Mouse (Mus musculus) G1E (cell line): ENCODE results near the gene Aldh3b1. TPM values are rescaled to one million over a fixed set of nuclear protein-coding genes. Genes with fewer than 3 reads are reported as not detected.
"Not testable (repeated sequence)": the region's sequence is repeated elsewhere in the genome, so short reads cannot be mapped to it uniquely, and the experiment has no call there.

Source experiments
- ATAC-seq: 2 replicates; pipeline ENCODE4 v1.8.0; 2016; ENCODE audit warnings: mild to moderate bottlenecking; ENCODE audit not compliant: insufficient number of reproducible peaks, poor library complexity, low FRiP score, severe bottlenecking; ENCODE audit errors: extremely low read depth
- DNase-seq: peaks from one replicate; pipeline ENCODE4 v3.0.0; 2012; ENCODE audit warnings: low spot score
- H3K27me3 ChIP-seq: 2 replicates; pipeline ENCODE4 v1.6.1; 2012; ENCODE audit warnings: mild to moderate bottlenecking, low read length, inconsistent platforms; ENCODE audit not compliant: insufficient read depth
- H3K36me3 ChIP-seq: replicated peaks from 2 replicates; pipeline ENCODE3; 2012; ENCODE audit warnings: mild to moderate bottlenecking, inconsistent platforms
- H3K4me1 ChIP-seq: 2 replicates; pipeline ENCODE4 v1.6.1; 2012; ENCODE audit warnings: low read depth, low read length, inconsistent platforms, mixed read lengths; ENCODE audit not compliant: insufficient read depth
- H3K4me3 ChIP-seq: 2 replicates; pipeline ENCODE4 v1.5.1; 2012; ENCODE audit warnings: low read depth, mild to moderate bottlenecking, inconsistent platforms, low read length, moderate library complexity, mixed read lengths
- H3K9me3 ChIP-seq: replicated peaks from 2 replicates; pipeline ENCODE4 v1.6.1; 2012; ENCODE audit warnings: inconsistent platforms
- CTCF ChIP-seq: IDR thresholded peaks from 2 replicates; pipeline ENCODE4 v1.5.1; 2012; ENCODE audit warnings: low read depth, low read length, inconsistent platforms, mixed read lengths
- GATA1 ChIP-seq: IDR thresholded peaks from 2 replicates; pipeline ENCODE4 v1.6.1; 2012; ENCODE audit warnings: borderline replicate concordance, low read length, inconsistent platforms, mixed read lengths
- GATA2 ChIP-seq: IDR thresholded peaks from 2 replicates; pipeline ENCODE4 v1.6.1; 2012; ENCODE audit warnings: low read depth, low read length, inconsistent platforms, borderline replicate concordance
- POLR2AphosphoS5 ChIP-seq: IDR thresholded peaks from 2 replicates; pipeline ENCODE4 v1.6.1; 2012; ENCODE audit warnings: low read depth, low read length, inconsistent platforms; ENCODE audit not compliant: insufficient replicate concordance
- TAL1 ChIP-seq: conservative IDR thresholded peaks from 2 replicates; pipeline ENCODE4 v1.6.1; 2012; ENCODE audit warnings: low read depth, low read length, inconsistent platforms, mixed read lengths
- polyA plus RNA-seq: library from polyadenylated mRNA; stranded (reverse); fragments of >175 nt; gene quantifications from 2 replicates; pipeline ENCODE4 v1.2.3, GENCODE M21; 2012
- total RNA-seq, 2 experiments: library from RNA; stranded (forward) in 1 of 2; stranded (reverse) in 1 of 2; fragments of 200-1000 nt in 1 of 2; fragments of >200 nt in 1 of 2; fragmentation: Nextera tagmentation in 1 of 2; gene quantifications; 2 replicates each; pipeline ENCODE4 v1.2.3; 2014 to 2017

Gene Aldh3b1
- total and polyA plus RNA-seq, 3 experiments: not detected

GRCm38 (mm10) chr19:3964030-3964429 is 34.4 kb upstream of the Aldh3b1 start:
- H3K9me3 ChIP-seq: no peaks in the 10 kb centered on the region; the same call in 1 of the 2 replicates
- no peaks in the 10 kb centered on the region for H3K4me1 ChIP-seq
- TF ChIP-seq POLR2AphosphoS5: no peak
- H3K27me3 ChIP-seq: peaks cover 25% of the 10 kb centered on the region; the same call in 1 of the 2 replicates
- ATAC-seq: no peak
- H3K36me3 ChIP-seq: no peaks in the 10 kb centered on the region
- no peak for DNase-seq
- no peak overlapping the region for H3K4me3 ChIP-seq

DNA sequence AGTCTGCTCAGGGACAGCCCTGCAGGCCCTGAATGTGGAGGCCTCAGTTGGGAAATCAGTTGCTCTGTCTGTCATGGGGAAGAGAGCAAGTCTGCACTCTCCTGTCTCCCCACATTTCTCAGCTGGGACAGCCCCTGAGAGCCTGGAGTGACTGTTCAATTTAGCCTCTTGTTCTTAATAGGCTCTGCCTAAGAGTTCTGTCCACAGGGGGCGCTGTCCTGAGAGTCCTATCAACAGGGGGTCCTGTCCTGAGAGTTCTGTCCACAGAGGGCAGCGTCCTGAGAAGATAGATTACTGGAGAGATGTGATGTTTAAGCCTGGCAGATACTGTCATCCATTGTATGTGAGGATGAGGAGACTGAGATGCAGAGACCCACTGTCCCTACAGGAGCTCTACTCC is 32.9 kb upstream of the Aldh3b1 start:
- no peaks in the 10 kb centered on the region; the same call in 1 of the 2 replicates for H3K9me3 ChIP-seq
- TF ChIP-seq CTCF (no peak), TAL1 (no peak), GATA1 (no peak), GATA2 (no peak), POLR2AphosphoS5 (no peak)
- ATAC-seq (no peak), DNase-seq (no peak)
- H3K4me3 ChIP-seq: no peak overlapping the region
- no peaks in the 10 kb centered on the region for H3K4me1 ChIP-seq
- H3K27me3 ChIP-seq: peaks cover 20% of the 10 kb centered on the region; the same call in 1 of the 2 replicates
- no peaks in the 10 kb centered on the region for H3K36me3 ChIP-seq

DNA sequence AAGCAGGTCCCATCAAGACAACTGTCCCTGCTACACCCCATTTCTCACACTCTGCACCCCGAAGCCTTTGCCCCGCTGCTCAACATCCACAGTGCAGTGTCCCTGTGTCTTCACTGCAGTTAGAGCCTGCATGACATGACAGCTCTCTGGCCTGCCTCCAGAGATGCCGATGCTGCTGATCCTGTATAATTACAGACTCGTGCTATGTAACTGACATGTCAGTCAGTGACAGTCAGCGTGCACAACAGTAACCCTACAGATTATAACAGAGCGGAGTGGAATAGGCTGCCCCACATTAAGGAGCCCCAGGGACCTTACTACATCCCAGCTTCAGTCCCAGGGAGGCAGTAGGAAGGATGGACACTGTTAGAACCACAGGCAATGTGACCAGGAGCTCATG is 32.2 kb upstream of the Aldh3b1 start:
- H3K9me3 ChIP-seq, H3K4me3 ChIP-seq, H3K4me1 ChIP-seq, H3K36me3 ChIP-seq, ATAC-seq, DNase-seq: not testable (repeated sequence)
- peaks cover 17% of the 10 kb centered on the region; the same call in 1 of the 2 replicates for H3K27me3 ChIP-seq

DNA sequence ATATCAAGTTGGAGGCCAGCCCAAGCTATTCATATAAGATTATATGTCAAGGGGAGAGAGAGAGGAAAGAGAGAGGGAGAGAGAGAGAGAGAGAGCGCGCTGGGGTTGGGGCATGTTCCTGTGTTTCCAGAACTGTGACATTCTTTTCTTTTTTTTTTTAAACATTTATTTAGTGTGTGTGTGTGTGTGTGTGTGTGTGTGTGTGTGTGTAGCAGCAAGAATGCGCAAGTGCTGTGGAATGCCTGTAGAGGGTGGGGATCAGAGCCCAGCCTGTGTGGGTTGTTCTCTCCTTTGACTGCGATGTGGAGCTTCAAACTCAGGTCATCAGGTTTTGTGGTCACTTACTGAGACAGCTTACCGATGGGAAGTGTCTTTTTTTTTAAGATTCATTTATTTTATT is 30.6 kb upstream of the Aldh3b1 start:
- ATAC-seq (no peak), DNase-seq (no peak)
- Histone ChIP-seq H3K4me3 (no peak overlapping the region), H3K9me3 (no peaks in the 10 kb centered on the region; the same call in 1 of the 2 replicates), H3K27me3 (peaks cover 16% of the 10 kb centered on the region; the same call in 1 of the 2 replicates), H3K4me1 (no peaks in the 10 kb centered on the region), H3K36me3 (no peaks in the 10 kb centered on the region)
- no peak for TF ChIP-seq GATA2
- no peak for TF ChIP-seq CTCF
- no peak for TF ChIP-seq GATA1
- no peak for TF ChIP-seq TAL1
- TF ChIP-seq POLR2AphosphoS5: no peak

- Histone ChIP-seq H3K36me3 (no peaks in the 10 kb centered on the region), H3K4me1 (no peaks in the 10 kb centered on the region), H3K4me3 (no peak overlapping the region), H3K27me3 (peaks cover 22% of the 10 kb centered on the region; the same call in 1 of the 2 replicates), H3K9me3 (no peaks in the 10 kb centered on the region; the same call in 1 of the 2 replicates)
- ATAC-seq: no peak
- TF ChIP-seq POLR2AphosphoS5 (no peak), GATA2 (no peak), CTCF (no peak), GATA1 (no peak)
- DNase-seq: no peak
Measured at GRCm38 (mm10) chr19:3959030-3959429, 29.4 kb upstream of the Aldh3b1 start.

DNA sequence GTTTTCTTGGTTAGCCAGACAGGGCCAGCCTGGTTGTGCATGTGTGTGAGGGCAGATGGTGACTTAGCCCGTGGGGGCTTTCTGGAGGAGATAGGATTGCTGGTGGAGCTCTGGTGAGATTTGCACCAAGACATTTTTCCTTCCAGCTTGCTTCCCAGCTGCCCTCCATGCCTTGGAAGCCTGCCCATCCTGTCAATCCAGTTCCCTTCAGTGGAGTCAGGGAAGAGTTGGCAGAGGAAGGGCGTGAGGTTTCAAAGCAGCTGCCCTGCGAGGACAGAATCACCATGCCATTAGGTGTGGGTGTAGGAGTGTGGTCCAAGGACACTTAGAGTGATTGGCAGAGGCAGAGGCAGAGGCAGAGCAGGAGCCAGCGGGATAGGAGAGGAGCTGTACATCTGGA is 28.9 kb upstream of the Aldh3b1 start, which contains the start of gene Aldh3b3:
Aldh3b3 (plus strand) TSS at position 176 of the 400 bp plus-strand sequence.
- Histone ChIP-seq H3K9me3 (no peaks in the 10 kb centered on the region; the same call in 1 of the 2 replicates), H3K4me3 (no peak within 1 kb of the TSS), H3K36me3 (no peaks in the 10 kb centered on the region), H3K4me1 (no peaks in the 10 kb centered on the region), H3K27me3 (peaks cover 22% of the 10 kb centered on the region; the same call in 1 of the 2 replicates)
- TF ChIP-seq TAL1: no peak
- no peak for TF ChIP-seq GATA2
- TF ChIP-seq CTCF: no peak
- no peak for TF ChIP-seq POLR2AphosphoS5
- no peak for TF ChIP-seq GATA1
- ATAC-seq (no peak), DNase-seq (no peak)

DNA sequence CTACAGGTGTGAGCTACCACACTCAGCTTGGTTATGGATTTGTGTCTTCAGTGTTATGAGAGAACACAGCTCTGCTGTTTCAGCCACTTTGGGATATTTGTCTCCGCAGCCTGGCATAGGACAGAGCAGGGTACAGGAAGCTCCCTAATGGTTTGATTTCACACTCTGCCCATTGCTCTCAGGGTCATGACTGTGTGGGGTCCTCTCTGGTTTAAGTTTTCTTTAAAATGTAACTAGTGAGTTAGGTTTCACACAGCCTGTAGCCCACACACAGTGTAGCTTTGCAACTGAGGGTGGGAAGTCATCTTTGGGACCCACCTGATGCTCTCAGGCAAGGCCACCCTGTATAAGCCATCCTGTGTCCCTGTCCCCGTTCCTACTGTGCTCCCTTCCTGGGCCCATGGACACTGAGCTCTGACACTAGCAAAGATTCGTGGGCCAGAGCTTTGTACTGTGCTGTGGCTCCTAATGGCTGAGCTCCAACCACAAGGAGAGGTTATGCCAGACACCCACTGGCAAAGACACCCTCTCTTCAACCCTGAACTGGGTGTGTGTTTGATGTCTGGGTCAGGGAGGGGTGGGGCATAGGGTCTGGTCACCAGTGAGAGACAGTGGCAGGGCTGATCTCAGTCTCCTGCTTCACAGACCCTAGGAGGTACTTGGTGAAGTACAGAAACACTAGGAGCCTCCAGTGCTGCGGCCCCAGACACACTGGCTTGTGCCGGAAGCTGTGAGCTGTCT is 27.9 kb upstream of the Aldh3b1 start:
- H3K4me3 ChIP-seq, H3K36me3 ChIP-seq, H3K4me1 ChIP-seq, H3K9me3 ChIP-seq, ATAC-seq, DNase-seq: not testable (repeated sequence)
- peaks cover 22% of the 10 kb centered on the region; the same call in 1 of the 2 replicates for H3K27me3 ChIP-seq
